Mouse (Mus musculus): Measurements from ENCODE around the gene Rbbp5.
A peak's percentile ranks its signal among the peaks of the same experiment; 100 is the strongest.
"Not testable (repeated sequence)": the region's sequence is repeated elsewhere in the genome, so short reads cannot be mapped to it uniquely, and the experiment has no call there.

The Rbbp5 gene

DNA sequence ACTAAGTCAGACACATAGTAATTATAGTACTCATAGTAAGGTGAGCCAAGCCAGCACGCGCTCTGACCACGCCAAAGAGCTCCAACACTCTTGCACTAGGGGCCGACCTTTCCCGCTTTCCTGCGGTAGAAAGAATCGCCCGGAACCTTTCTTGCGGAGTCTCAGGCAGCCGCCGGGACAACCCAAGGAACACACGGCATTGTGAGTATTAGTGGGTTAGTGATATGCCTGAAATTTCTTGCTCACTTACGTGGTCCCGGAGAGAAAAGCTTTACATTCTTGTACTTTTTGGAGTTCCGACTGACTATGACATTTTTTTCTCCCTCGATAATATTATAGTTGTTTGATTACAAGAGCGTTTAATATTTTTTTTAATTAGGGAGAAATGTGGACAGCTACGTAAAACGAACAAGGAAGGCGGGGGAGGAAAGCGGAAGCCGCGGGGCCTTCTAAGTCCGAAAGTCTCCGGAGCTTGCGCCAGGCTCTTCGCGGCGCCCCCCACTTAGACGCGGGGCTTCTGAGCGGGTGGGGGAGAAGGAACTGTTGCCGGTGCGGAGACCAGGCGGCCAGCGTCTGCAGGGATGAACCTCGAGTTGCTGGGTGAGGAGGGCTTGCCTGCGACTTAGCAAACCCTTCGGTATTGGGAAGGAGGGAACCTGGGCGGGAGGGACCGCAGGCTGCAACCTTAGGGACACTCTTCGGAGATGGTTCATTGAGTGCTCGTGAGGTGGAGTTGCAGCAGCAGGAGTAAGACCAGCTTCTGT lies at the start of gene Rbbp5:
Gene Rbbp5, plus strand, starts transcription at position 438 of the 764 bp plus-strand sequence.
- DNase-seq: peak; percentile 88 to 92

DNA sequence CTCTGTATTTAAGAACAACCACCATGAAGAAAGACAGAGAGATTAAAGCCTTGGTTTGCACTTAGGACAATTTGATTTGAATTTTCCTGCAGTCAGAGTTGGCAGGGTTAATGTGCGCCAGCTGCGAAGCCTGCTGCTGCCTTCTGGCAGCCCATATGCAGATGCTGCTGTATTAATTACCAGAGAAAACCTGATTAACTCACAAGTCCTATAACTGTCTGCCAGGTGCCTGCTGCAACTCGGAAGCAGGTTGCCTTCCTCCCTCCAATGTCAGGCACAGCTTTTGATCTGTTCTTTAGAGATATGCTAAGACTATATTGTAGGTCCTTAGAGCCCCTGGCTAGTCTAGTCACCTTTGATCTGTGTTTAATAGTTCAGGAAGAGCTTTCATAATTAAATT lies 46.3 kb upstream of the Rbbp5 start:
- DNase-seq: no peak

DNA sequence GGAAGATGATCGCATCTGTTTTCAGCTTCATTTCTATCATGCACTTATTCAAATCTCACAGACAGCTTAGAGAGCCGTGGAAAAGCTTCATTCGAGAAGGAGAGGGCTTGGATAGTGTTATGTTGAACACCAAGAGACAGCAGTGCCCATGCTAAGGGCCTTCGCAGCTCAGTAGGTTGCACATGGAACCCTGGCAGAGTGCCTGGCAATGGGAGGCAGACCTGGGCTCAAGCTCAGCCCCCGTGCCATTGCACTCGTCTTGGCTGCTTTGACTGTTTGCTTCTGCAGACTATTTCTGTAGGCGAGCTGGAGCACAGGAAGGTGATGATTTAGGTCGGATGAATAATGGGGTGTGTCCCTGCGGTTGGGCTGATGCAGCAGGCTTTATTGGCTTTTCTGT lies 45.4 kb upstream of the Rbbp5 start:
- peak; percentile 79 to 86 for DNase-seq

DNA sequence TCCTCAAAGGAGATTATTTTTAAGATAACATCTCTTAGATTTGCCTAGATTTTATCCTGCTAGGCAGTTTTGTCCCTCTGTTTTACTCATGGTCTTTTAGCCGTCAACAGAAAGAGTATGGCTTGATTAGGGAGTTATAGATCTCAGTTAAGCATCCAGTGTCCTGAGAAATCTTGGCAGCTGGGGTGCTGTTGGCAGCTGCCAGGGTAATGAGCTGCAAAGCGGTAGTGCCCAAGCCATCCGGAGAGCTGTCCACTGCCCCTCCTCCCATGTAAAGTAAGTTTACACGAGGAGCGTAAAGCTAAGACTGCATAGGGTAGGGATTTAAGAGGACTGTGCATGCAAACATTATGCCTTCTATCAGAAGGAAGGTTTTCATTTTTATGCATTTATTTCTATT lies 43.8 kb upstream of the Rbbp5 start:
- no peak for DNase-seq

DNA sequence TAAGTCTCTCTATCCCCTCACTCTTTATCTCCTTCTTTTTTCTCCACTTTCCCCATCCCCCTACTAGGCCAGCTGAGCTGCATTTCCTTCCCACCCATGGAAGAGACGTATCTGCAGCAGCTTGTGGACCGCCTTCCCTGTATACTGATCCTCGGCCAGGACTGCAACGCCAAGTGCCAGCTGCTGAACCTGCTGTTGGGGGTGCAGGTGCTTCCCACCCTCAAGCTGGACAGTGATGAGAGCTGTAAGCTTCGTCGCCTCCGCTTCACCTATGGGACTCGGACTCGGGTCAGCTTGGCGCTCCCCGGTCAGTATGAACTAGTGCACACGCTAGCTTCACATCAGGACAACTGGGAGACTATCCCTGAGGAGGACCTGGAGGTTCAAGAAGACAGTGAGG lies 43.1 kb upstream of the Rbbp5 start:
- DNase-seq: no peak

DNA sequence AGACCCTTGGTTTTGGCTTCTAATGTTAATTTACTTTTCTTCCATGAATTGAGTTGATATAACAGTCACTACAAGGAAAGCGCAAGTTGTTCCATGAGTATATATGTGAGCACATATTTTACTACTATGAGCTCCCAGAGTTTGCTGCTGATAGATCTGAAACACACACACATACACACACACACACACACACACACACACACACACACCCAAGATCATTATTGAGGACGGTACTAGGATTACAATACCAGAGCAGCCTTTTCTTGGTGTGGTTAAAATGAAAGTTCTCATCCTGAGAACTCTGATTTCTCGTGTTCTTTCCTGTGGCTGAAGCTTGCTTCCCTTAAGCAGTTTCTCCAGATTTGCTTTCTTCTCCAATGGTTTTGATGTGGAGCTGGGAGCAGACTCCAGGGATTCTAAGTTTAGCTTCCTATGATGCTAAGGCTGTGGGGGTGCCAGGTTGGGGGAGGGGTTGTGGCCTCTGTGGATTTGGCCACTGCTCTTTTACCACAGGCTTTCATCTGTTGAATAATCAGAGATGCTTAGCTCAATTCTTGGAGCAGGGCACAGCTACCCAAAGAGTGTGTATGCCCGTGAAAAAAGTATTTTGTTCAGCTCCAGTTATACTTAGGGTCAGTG lies 40.7 kb upstream of the Rbbp5 start:
- DNase-seq: peak in 1 of 2 experiments; percentile 34

DNA sequence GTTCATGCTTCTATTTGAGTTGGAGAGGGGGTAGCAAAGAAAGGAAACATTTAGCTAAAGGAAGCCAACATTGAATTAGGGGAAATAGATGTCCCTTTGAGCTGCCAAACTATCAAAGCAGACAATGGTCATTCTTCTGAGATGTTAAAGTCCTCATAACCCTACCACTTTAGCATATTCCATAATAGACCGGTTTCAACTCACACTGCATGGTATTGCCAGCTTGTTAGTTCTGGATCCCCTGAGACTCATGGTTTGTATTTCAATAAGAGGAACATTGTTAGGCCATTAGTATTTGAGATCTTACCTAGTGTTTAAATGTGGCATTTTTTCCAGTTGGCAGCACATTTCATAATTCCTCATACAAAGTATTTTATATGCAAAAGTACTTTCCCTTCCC lies 40.2 kb upstream of the Rbbp5 start:
- DNase-seq: no peak

DNA sequence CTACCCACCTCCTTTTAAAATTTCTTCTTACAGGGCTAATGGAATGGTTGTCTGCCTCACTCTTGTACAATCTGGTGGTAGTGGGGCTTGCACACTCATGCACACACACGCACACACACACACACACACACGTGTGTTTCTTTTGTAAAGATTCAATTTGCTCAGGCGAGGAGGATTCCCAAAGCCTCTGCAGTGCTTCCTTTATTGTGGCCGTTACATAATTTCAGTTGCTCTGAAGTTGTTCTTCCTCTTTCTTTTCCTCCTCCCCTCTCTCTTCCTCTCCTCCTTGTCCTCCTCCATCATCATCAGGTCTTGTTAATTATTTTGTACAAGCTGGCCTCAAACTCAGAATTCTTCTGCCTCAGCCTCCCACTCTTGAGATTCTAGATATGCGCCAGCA lies 39.8 kb upstream of the Rbbp5 start:
- no peak for DNase-seq

DNA sequence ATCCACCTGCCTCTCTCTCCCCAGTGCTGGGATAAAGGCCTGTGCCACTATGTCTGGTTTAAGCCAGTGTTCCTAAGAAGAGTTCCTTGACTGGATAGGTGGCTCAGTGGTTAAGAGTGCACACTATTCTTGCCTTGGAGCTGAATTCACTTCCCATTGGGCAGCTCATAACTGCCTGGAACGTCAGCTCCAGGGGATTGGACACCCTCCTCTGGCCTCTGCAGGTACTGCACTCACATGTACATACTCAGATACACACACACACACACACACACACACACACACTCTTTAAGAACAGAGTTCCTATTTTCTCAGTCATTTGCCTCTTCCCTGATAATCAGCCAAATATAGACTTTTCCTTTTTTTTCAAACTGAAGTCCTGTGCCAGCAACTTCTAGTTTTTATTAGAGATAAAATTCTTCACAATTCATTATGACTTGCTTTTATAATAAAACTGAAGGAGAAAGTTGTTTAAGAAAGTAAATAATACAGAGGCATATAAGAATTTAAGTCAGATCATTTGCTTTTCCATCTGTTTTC lies 36.2 kb upstream of the Rbbp5 start:
- peak in 1 of 2 experiments; percentile 29 for DNase-seq

DNA sequence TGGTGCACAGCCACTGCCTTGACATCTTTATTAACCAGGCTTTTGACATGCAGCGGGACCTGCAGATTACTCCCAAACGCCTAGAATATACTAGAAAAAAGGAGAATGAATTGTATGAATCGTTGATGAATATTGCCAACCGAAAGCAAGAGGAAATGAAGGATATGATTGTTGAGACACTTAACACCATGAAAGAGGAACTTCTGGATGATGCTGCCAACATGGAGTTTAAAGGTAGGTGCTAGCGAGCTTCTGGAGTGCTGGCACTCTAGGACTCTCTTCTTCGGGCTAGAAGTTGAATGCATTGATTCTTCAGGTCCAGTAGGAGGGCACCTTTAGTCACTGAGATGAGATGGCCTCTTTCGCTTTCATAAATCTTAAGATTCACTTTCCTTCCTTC lies 27.4 kb upstream of the Rbbp5 start:
- no peak for DNase-seq

DNA sequence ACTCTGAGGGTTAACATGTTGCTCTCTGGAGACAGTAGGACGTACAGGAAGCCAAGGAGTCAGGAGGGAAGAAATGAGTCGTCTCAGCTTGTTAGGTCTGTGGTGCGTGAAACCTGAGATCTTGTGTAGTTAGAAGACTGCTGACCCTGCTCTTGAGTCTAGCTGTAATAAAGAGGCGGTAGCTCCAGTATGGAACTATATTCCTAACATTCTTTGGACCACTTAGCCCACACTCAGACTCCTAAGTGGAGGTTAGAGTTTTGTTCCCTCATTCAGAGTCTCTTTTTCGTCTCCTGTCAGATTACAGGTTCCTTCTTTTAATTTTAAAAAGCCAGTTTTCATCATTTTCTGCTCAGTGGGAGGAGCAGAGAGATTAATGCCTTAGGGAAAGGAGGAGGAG lies 12.5 kb upstream of the Rbbp5 start:
- DNase-seq: no peak

DNA sequence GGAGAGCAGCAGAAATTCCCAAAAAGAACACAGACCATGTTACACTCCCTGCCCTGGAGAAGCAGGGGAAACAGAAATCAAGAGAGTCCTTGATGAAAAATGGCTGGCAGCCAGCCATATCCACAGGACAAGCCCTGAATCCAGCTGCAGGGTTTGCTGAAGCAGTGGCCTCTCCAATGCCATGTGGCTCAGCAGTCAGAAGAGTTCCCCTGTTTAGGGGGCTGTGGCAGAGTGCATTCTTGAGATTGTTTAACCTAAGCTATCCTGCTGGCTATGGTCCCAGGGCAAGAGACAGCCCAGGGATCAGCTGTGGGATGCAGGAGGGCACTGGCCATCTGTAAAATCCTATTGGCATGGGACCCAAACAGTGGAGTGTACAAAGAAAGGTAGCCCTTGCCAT lies 8.2 kb upstream of the Rbbp5 start:
- peak in 1 of 2 experiments; percentile 50 for DNase-seq

DNA sequence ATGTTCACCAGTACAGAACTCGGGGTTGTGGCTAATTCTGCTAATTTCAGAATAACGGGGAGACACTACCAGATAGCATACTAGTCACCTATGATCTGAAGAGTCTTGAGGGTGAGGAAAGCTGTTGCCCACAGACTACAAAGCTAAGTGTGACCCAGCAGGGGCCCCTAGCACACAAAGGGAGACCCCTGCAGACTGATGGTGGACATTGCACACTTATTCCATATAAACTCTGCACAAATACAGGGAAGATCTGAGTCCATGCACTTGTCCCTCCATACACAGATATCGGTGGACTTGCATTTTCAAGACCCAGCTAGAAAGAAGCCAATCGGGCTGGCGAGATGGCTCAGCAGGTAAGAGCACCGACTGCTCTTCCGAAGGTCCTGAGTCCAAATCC lies 7.6 kb upstream of the Rbbp5 start:
- DNase-seq: no peak

DNA sequence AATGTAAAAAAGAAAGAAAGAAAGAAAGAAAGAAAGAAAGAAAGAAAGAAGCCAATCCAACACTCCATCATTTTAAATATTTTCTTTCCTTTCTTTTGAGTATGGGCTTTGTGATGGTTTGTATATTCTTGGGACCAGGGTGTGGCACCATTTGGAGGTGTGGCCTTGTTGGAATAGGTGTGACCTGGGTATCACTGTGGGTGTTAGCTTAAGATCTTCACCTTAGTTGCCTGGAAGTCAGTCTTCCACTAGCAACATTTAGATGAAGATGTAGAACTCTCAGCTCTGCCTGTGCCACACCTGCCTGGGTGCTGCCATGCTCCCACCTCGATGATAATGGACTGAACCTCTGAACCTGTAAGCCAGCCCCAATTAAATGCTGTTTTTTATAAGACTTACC lies 7.1 kb upstream of the Rbbp5 start:
- not testable (repeated sequence) for DNase-seq

DNA sequence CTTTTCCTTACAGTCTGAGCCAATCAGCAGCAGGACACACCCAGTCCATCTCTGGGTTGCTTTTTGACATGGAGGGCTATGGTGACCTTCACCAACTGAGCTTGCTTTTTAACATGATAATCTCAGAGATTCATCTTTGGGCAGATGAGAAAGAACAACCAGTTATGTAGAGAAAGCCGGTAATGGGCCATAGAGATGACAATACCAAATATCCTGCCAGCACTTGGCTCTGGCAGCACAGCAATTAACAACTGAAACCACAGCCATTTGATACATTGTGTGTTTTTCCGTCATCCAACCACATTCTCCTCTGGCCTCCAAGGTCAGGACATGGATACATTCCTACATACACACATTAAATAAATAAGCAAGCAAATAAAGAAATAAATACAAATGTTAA lies 6.1 kb upstream of the Rbbp5 start:
- DNase-seq: no peak

DNA sequence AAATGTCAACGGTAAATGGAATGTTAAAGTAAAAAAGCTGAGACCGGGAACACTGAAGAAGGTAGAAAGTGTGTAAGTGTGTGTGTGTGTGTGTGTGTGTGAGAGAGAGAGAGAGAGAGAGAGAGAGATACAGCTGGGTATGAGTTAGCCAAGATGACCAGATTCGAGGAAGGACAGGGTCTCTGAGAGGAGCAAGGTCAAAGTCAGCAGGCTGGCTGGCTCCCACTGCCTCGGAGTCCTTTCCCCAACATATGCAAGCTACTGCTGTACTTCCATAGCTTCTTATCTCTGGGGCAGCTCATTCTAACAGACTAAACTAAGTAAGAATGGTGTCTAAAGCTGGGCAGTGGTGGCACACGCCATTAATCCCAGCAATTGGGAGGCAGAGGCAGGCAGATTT lies 5.7 kb upstream of the Rbbp5 start:
- DNase-seq: no peak

DNA sequence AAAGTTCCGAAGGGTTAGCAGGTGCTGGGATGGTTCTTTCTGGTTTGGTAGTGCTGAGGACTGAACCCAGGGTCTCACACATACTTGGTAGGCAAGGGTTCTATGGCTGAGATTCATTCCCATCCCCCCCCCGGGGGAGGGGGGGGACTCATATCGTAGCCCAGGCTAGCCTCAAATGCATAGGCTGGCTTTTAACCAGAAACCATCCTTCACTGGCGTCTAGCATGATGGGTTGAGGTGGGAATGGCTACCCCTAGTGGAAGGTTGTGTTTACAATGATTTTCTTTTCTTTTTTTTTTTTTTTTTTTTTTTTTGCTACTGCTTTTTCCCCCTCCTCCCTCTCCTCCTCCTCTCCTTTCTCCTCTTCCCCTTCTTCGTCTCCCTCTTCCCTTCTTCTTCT lies 4.6 kb upstream of the Rbbp5 start:
- DNase-seq: no peak

DNA sequence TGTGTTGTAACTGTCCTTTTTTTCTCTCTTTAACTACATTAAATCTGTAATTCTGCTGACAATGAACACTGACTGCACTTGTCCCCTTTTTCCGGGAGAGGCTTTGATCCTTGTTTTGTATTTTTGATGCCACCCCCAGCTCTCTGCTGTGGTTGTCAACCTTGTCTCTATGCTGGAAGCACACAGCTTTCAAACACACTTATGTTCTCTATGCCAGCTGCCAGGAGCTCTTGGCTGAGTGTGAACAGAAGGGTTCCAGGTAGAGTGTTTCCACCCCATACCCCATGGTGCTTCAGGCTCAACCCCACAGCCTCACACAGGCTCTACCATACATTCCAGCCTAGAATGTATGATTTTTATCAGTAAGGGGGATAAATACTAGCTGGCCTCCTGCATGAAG lies 2.7 kb upstream of the Rbbp5 start:
- DNase-seq: no peak

DNA sequence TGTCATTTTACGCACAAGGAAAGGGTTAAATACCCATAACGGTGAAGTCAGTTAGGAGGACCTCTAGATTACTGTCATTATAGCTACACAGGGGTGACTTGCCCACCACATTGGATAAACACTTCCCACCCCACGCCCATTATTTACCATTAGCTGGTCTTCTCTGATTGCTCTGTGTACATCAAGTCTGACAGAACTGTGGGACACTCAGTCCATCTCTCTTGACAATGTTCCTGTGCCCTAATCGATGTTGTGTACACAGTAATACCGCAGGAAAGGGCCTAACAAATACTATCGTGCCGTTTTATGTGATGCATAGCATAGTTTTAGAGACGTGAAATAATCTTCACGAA lies 614 bp upstream of the Rbbp5 start:
- DNase-seq: no peak

DNA sequence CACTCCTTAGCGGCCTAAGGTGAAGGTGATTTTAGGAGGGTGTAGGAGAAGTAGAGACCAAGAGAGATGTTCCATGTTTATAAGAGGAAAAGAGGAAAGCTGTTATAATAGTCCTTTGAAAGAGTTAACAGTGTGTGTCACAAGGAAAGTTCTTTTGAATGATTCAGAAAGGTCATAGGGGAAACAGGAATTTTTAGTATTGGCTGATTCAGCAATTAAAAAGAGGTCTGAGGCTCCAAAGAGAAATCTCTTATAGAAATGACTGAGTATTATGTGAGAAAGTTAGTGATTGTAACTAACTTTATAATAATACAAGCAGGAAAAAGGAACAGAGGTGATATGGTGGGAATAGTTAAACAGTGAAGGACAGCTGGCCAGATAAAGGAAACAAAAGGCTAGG lies 2.3 kb downstream of the Rbbp5 start:
- no peak for DNase-seq

DNA sequence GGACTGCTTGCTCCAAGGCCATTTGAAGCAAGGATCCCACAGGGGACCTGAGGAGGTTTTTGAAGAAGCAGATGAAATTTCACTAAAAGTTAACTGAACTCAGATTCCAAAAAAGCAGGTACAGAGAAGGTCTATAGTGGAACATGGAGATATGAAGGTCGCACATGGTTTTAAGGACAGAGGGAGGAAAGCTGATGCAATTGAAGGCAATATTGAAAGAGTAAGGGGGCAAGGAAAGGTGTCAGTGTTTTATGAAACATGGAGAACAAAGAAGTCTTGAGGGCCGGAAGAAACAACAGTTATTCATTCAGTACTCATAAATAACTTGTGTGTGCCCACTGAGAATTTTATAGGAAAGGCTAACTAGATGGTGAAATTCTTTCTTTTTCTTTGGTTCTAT lies 4.5 kb downstream of the Rbbp5 start:
- no peak for DNase-seq

DNA sequence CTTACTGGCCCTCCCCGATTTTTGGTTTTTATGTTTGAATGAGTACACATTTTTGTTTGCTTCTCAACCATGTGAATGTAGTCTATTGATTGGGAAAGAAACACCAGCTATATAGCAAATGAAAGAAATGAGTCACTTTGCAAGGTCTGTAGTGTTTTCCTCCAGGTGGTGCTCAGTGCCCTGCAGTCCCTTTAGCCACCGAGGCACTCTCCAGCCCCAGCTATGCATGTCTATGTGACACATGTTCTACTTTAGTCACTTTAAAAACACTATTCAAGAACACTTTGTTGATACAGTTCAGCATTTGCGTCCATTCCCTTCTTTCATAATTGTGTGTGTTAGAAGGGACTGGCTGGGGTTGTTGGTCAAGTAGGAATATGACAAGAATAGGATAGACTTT lies 6.1 kb downstream of the Rbbp5 start:
- no peak for DNase-seq

DNA sequence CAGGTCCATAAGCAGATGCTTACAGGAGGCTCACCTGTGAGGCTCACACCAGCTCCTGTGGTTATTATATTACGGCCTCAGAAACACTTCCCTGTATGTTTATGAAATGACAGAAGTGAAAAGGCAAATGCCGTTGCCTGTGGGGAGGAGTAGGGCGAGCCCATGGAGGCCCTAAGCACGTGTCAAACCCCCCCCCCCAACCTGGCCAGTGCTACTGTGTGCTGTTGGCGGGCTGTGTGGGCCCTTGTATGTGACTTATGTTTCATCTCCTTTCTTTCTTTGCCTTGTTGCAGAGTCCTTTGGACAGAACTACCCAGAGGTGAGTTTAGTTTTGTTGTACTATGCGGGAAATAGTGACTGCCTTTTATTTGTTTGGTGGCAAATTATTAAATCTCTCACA lies 6.6 kb downstream of the Rbbp5 start:
- no peak for DNase-seq

DNA sequence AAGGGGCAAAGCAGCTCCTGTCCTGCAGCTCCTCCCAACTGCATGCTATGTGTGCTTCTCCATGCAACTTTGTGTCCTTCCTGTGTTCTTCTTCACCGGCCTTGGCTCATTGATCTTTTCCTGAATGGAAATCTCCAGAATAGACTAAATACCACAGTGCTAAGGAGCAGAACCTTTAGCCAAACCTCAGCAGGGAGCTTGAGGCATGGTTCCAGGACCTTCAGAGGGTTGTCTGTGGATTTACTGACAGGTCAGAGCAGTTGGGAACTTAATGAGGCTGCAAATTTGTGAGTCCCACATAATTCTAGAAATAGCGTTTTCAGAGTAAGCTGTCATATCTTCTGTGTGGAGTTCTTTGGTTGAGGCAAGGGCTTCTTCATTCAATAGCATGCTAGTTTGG lies 23.4 kb downstream of the Rbbp5 start:
- DNase-seq: no peak

DNA sequence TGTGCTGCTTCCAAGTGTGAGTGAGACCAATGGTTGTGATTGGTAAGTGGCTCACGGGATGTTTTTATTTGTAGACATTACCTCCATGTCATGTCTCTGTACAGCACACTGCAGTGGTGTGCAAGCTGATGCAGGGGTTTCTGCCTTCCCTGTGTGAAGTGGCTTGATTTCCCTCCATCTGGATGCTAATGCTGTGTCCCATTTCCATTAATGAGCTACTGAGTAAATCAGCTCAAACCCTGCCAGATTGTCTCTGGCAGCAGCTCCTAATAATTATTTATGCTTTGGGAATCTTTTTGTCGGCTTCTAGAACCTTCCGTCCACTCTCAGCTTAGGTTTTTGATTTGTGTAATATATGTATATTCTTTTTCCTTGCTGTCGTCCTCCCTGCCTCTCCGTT lies 28.0 kb downstream of the Rbbp5 start:
- no peak for DNase-seq

Measured in kidney, postnatal 36 days (tissue).